Mouse (Mus musculus) ES-Bruce4 (cell line): ENCODE measurements around the gene Gnai3. TPM values are rescaled to one million over a fixed set of nuclear protein-coding genes. Genes with fewer than 3 reads are reported as not detected.

Source experiments
- H3K27ac ChIP-seq: 2 replicates; pipeline ENCODE4 v1.5.1; 2012; ENCODE audit warnings: low read length, inconsistent platforms; ENCODE audit not compliant: insufficient read depth
- H3K27me3 ChIP-seq: 2 replicates; pipeline ENCODE4 v1.6.1; 2012; ENCODE audit warnings: mild to moderate bottlenecking, low read length, inconsistent platforms; ENCODE audit not compliant: control insufficient read depth, poor library complexity, insufficient read depth, severe bottlenecking
- H3K36me3 ChIP-seq: 2 replicates; pipeline ENCODE4 v1.6.1; 2012; ENCODE audit warnings: inconsistent platforms, mild to moderate bottlenecking, low read length, moderate library complexity; ENCODE audit not compliant: control insufficient read depth, poor library complexity, insufficient read depth, severe bottlenecking
- H3K4me1 ChIP-seq: one replicate; pipeline ENCODE4 v1.8.1; 2011; ENCODE audit warnings: low read length; ENCODE audit not compliant: control insufficient read depth, insufficient read depth
- H3K4me3 ChIP-seq: 2 replicates; pipeline ENCODE4 v1.5.1; 2011; ENCODE audit warnings: low read depth, mild to moderate bottlenecking, low read length
- H3K9ac ChIP-seq: 2 replicates; pipeline ENCODE4 v1.6.1; 2012; ENCODE audit warnings: low read depth, mild to moderate bottlenecking, inconsistent platforms; ENCODE audit not compliant: poor library complexity, severe bottlenecking
- H3K9me3 ChIP-seq: replicated peaks from 2 replicates; pipeline ENCODE4 v1.6.1; 2012; ENCODE audit warnings: mild to moderate bottlenecking, low read length, inconsistent platforms; ENCODE audit not compliant: control insufficient read depth, poor library complexity, insufficient read depth, severe bottlenecking
- CTCF ChIP-seq: IDR thresholded peaks from one replicate; pipeline ENCODE4 v1.8.1; 2011; ENCODE audit warnings: low read depth, low read length
- EP300 ChIP-seq: IDR thresholded peaks from 2 replicates; pipeline ENCODE4 v1.6.1; 2011; ENCODE audit warnings: low read depth, low read length; ENCODE audit not compliant: insufficient read depth
- POLR2A ChIP-seq: IDR thresholded peaks from one replicate; pipeline ENCODE4 v1.8.1; 2011; ENCODE audit warnings: low read length; ENCODE audit not compliant: insufficient read depth
- polyA plus RNA-seq: library from polyadenylated mRNA; stranded (reverse); fragments of >200 nt; gene quantifications from 2 replicates; pipeline ENCODE4 v1.2.4, GENCODE M21; 2011; ENCODE audit warnings: low read depth; ENCODE audit not compliant: missing spikeins, insufficient read depth, insufficient read length

Gene Gnai3
- polyA plus RNA-seq, 1 experiment: 127 TPM

GRCm38 (mm10) chr3:108147386-108148235, 1.7 kb upstream of the Gnai3 start:
- no peak overlapping the region for H3K4me3 ChIP-seq
- TF ChIP-seq CTCF (peak; percentile 79), EP300 (no peak)
- H3K27me3 ChIP-seq: no peaks in the 10 kb centered on the region
- H3K9ac ChIP-seq: no peak overlapping the region
- no peak overlapping the region for H3K27ac ChIP-seq
- H3K9me3 ChIP-seq: no peaks in the 10 kb centered on the region
- peaks cover 3% of the 10 kb centered on the region for H3K36me3 ChIP-seq
- no peaks in the 10 kb centered on the region for H3K4me1 ChIP-seq

DNA sequence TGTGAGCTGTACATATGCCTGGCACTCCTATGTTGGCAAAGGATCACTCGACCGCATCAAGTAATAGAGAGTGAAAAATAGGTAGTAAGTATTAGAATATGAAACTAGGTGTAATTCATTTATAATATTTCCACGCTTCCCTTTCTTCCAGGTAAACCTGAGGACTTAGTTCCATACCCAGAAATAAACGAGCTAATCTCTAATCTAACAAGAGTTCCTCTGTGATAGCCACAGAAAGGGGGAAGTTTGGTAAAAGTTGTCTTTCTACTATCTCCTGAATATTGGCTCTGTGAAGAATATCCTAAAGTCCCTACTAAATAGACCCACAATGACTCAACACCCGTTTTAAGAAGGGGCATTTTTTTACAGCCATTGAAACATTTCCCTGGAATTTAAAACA, 725 bp upstream of the Gnai3 start:
- TF ChIP-seq POLR2A (no peak), CTCF (no peak), EP300 (no peak)
- Histone ChIP-seq H3K36me3 (peaks cover 3% of the 10 kb centered on the region), H3K27me3 (no peaks in the 10 kb centered on the region), H3K27ac (no peak overlapping the region), H3K4me3 (peak overlapping the region; percentile 97), H3K4me1 (no peaks in the 10 kb centered on the region), H3K9me3 (no peaks in the 10 kb centered on the region), H3K9ac (peak overlapping the region; percentile 90)

GRCm38 (mm10) chr3:108140786-108141185, 5.2 kb downstream of the Gnai3 start:
- Histone ChIP-seq H3K4me1 (no peaks in the 10 kb centered on the region), H3K9ac (no peak overlapping the region), H3K36me3 (peaks cover 3% of the 10 kb centered on the region), H3K27me3 (no peaks in the 10 kb centered on the region), H3K27ac (no peak overlapping the region), H3K4me3 (no peak overlapping the region), H3K9me3 (no peaks in the 10 kb centered on the region)
- TF ChIP-seq POLR2A (no peak), EP300 (no peak), CTCF (no peak)

DNA sequence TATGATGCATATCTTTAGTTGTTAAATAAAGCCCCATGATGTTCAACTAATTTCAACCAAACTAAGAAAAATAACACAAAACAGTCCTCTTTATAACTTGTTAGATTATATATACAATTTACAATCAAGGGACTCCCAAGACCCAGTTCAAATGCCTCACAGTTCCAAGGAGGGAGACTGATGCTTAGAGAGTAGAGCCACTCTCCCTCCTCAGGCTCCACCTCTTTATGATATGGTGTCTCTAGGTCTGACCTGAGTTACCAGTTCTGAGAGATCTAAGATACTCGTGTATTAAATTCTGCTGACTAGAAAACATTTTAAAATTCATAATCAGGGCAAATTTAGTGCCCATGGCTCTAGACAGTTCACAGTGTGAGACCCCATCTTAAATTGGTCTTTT, 6.8 kb downstream of the Gnai3 start:
- Histone ChIP-seq H3K9me3 (no peaks in the 10 kb centered on the region), H3K27ac (no peak overlapping the region), H3K4me3 (no peak overlapping the region), H3K9ac (no peak overlapping the region), H3K27me3 (no peaks in the 10 kb centered on the region), H3K36me3 (peaks cover 3% of the 10 kb centered on the region), H3K4me1 (no peaks in the 10 kb centered on the region)
- TF ChIP-seq CTCF: no peak
- no peak for TF ChIP-seq EP300
- TF ChIP-seq POLR2A: no peak

DNA sequence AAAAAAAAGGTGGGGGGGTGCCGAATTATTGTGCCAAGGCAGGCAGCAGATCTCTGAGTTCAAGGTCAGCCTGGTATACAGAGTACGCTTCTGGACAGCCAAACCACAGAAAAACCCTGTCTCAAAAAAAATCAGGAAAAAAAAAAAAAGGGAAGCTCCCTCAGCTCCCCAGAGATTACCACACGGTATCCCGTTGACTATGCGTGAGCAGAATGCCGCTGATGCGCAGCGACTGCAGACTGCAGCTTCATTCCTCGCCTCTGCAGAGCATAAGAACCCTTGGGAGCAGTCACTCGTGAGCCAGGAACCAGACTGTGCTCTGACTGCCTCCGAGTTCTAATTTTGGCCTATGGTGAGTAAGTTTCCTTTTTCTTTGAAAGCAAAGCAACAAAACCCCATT, 11.2 kb downstream of the Gnai3 start:
- Histone ChIP-seq H3K9ac (no peak overlapping the region), H3K27me3 (no peaks in the 10 kb centered on the region), H3K4me3 (no peak overlapping the region), H3K36me3 (no peaks in the 10 kb centered on the region), H3K9me3 (no peaks in the 10 kb centered on the region), H3K27ac (no peak overlapping the region), H3K4me1 (no peaks in the 10 kb centered on the region)
- no peak for TF ChIP-seq POLR2A
- TF ChIP-seq EP300: no peak
- TF ChIP-seq CTCF: no peak

DNA sequence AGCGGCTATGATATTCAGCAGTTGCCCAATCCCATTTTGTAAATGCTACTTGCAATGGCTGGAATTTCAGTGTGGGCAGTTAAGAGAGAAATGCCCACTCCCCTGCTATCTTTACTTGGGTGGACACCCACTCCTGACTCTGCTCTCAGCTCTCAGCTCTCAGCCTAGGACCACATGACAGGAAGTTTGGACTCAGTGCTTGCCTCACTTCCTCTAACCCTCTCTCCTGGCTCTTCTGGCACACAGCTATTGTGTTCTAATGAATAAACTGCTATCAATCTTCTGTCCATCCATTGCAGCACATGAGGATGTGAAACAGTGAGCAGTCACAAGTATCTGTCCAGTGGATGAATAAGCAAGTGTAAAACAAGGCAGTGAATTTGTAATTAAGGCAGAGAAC, 13.5 kb downstream of the Gnai3 start:
- Histone ChIP-seq H3K27me3 (no peaks in the 10 kb centered on the region), H3K9ac (no peak overlapping the region), H3K36me3 (no peaks in the 10 kb centered on the region), H3K9me3 (no peaks in the 10 kb centered on the region), H3K4me3 (no peak overlapping the region), H3K27ac (no peak overlapping the region), H3K4me1 (no peaks in the 10 kb centered on the region)
- TF ChIP-seq CTCF: no peak
